Mouse (Mus musculus): ENCODE measurements around the gene Tmc8. TPM values are rescaled to one million over a fixed set of nuclear protein-coding genes. Genes with fewer than 3 reads are reported as not detected.

Tmc8 gene
- polyA plus RNA-seq, 1 experiment = 39.5 TPM

- Histone ChIP-seq H3K4me3 (replicated peaks) (peak overlapping the region; percentile 74), H3K4me1 (ENCODE audit: control insufficient read depth) (peaks cover 88% of the 10 kb centered on the region), H3K27me3 (ENCODE audit: control insufficient read depth) (no peaks in the 10 kb centered on the region), H3K36me3 (ENCODE audit: control insufficient read depth) (peaks cover 77% of the 10 kb centered on the region), H3K9me3 (ENCODE audit: control insufficient read depth, low read length) (no peaks in the 10 kb centered on the region)
- TF ChIP-seq TAL1 (IDR thresholded peaks at IDR 0.05; ENCODE audit: low read length) = no peak
- TF ChIP-seq GATA1 (IDR thresholded peaks at IDR 0.05; ENCODE audit: low read length) = no peak
These were observed 16.3 kb downstream of the Tmc8 start for GRCm38 (mm10) chr11:117798160-117798541.

GRCm38 (mm10) chr11:117799174-117799573 lies 17.3 kb downstream of the Tmc8 start:
- H3K36me3 ChIP-seq (ENCODE audit: control insufficient read depth) = peaks cover 79% of the 10 kb centered on the region
- TF ChIP-seq TAL1 (IDR thresholded peaks at IDR 0.05; ENCODE audit: low read length) (no peak), GATA1 (IDR thresholded peaks at IDR 0.05; ENCODE audit: low read length) (no peak)
- no peaks in the 10 kb centered on the region for H3K9me3 ChIP-seq (ENCODE audit: control insufficient read depth, low read length)
- peak overlapping the region; percentile 74 for H3K4me3 ChIP-seq (replicated peaks)
- H3K27me3 ChIP-seq (ENCODE audit: control insufficient read depth) = no peaks in the 10 kb centered on the region
- H3K4me1 ChIP-seq (ENCODE audit: control insufficient read depth) = peaks cover 89% of the 10 kb centered on the region

GRCm38 (mm10) chr11:117800038-117800437 lies 18.2 kb downstream of the Tmc8 start:
- Histone ChIP-seq H3K4me3 (replicated peaks) (peak overlapping the region; percentile 74), H3K4me1 (ENCODE audit: control insufficient read depth) (peaks cover 87% of the 10 kb centered on the region), H3K36me3 (ENCODE audit: control insufficient read depth) (peaks cover 81% of the 10 kb centered on the region), H3K9me3 (ENCODE audit: control insufficient read depth, low read length) (no peaks in the 10 kb centered on the region), H3K27me3 (ENCODE audit: control insufficient read depth) (no peaks in the 10 kb centered on the region)
- TF ChIP-seq GATA1 (IDR thresholded peaks at IDR 0.05; ENCODE audit: low read length) = no peak
- TF ChIP-seq TAL1 (IDR thresholded peaks at IDR 0.05; ENCODE audit: low read length) = no peak

GRCm38 (mm10) chr11:117801650-117802049 lies 19.8 kb downstream of the Tmc8 start:
- Histone ChIP-seq H3K36me3 (ENCODE audit: control insufficient read depth) (peaks cover 90% of the 10 kb centered on the region), H3K9me3 (ENCODE audit: control insufficient read depth, low read length) (no peaks in the 10 kb centered on the region), H3K27me3 (ENCODE audit: control insufficient read depth) (no peaks in the 10 kb centered on the region; the same call in 1 of the 2 replicates), H3K4me1 (ENCODE audit: control insufficient read depth) (peaks cover 88% of the 10 kb centered on the region), H3K4me3 (replicated peaks) (peak overlapping the region; percentile 74)
- TF ChIP-seq TAL1 (IDR thresholded peaks at IDR 0.05; ENCODE audit: low read length) (no peak), GATA1 (IDR thresholded peaks at IDR 0.05; ENCODE audit: low read length) (no peak)

- Histone ChIP-seq H3K4me1 (ENCODE audit: control insufficient read depth) (peaks cover 90% of the 10 kb centered on the region), H3K9me3 (ENCODE audit: control insufficient read depth, low read length) (no peaks in the 10 kb centered on the region), H3K4me3 (replicated peaks) (peak overlapping the region; percentile 74), H3K27me3 (ENCODE audit: control insufficient read depth) (no peaks in the 10 kb centered on the region; the same call in 1 of the 2 replicates), H3K36me3 (ENCODE audit: control insufficient read depth) (peaks cover 100% of the 10 kb centered on the region)
- TF ChIP-seq TAL1 (IDR thresholded peaks at IDR 0.05; ENCODE audit: low read length) (no peak), GATA1 (IDR thresholded peaks at IDR 0.05; ENCODE audit: low read length) (no peak)
These were observed 21.4 kb downstream of the Tmc8 start for GRCm38 (mm10) chr11:117803166-117803688.

GRCm38 (mm10) chr11:117806781-117807180 lies 24.9 kb downstream of the Tmc8 start:
- H3K4me3 ChIP-seq (replicated peaks) = no peak overlapping the region
- H3K9me3 ChIP-seq (ENCODE audit: control insufficient read depth, low read length) = no peaks in the 10 kb centered on the region
- peaks cover 100% of the 10 kb centered on the region for H3K36me3 ChIP-seq (ENCODE audit: control insufficient read depth)
- H3K4me1 ChIP-seq (ENCODE audit: control insufficient read depth) = peaks cover 91% of the 10 kb centered on the region
- TF ChIP-seq TAL1 (IDR thresholded peaks at IDR 0.05; ENCODE audit: low read length) = no peak
- TF ChIP-seq GATA1 (IDR thresholded peaks at IDR 0.05; ENCODE audit: low read length) = no peak
- H3K27me3 ChIP-seq (ENCODE audit: control insufficient read depth) = no peaks in the 10 kb centered on the region; the same call in 1 of the 2 replicates

GRCm38 (mm10) chr11:117809407-117810311 lies 27.8 kb downstream of the Tmc8 start, which contains the start of the genes Gm20708 and Syngr2:
Gene Gm20708, plus strand, starts transcription at chr11:117809668.
Gene Syngr2, plus strand, starts transcription at chr11:117809668.
- Histone ChIP-seq H3K4me3 (replicated peaks) (peak within 1 kb of the TSS; percentile 77), H3K36me3 (ENCODE audit: control insufficient read depth) (peaks cover 100% of the 10 kb centered on the region), H3K27me3 (ENCODE audit: control insufficient read depth) (no peaks in the 10 kb centered on the region; the same call in 1 of the 2 replicates), H3K9me3 (ENCODE audit: control insufficient read depth, low read length) (no peaks in the 10 kb centered on the region), H3K4me1 (ENCODE audit: control insufficient read depth) (peaks cover 91% of the 10 kb centered on the region)
- TF ChIP-seq TAL1 (IDR thresholded peaks at IDR 0.05; ENCODE audit: low read length) (no peak), GATA1 (IDR thresholded peaks at IDR 0.05; ENCODE audit: low read length) (no peak)

GRCm38 (mm10) chr11:117810401-117811046 lies 28.6 kb downstream of the Tmc8 start:
- Histone ChIP-seq H3K27me3 (ENCODE audit: control insufficient read depth) (no peaks in the 10 kb centered on the region; the same call in 1 of the 2 replicates), H3K4me1 (ENCODE audit: control insufficient read depth) (peaks cover 90% of the 10 kb centered on the region), H3K36me3 (ENCODE audit: control insufficient read depth) (peaks cover 100% of the 10 kb centered on the region), H3K4me3 (replicated peaks) (peak overlapping the region; percentile 77), H3K9me3 (ENCODE audit: control insufficient read depth, low read length) (no peaks in the 10 kb centered on the region)
- no peak for TF ChIP-seq GATA1 (IDR thresholded peaks at IDR 0.05; ENCODE audit: low read length)
- no peak for TF ChIP-seq TAL1 (IDR thresholded peaks at IDR 0.05; ENCODE audit: low read length)

- Histone ChIP-seq H3K4me3 (replicated peaks) (no peak overlapping the region), H3K4me1 (ENCODE audit: control insufficient read depth) (peaks cover 86% of the 10 kb centered on the region)
- TF ChIP-seq TAL1 (IDR thresholded peaks at IDR 0.05; ENCODE audit: low read length) = no peak
- TF ChIP-seq GATA1 (IDR thresholded peaks at IDR 0.05; ENCODE audit: low read length) = no peak
These were observed 32.0 kb downstream of the Tmc8 start for GRCm38 (mm10) chr11:117813867-117814266.

More at GRCm38 (mm10) chr11:117813867-117814266, 32.0 kb downstream of the Tmc8 start:
- peaks cover 100% of the 10 kb centered on the region for H3K36me3 ChIP-seq (ENCODE audit: control insufficient read depth)
- H3K9me3 ChIP-seq (ENCODE audit: control insufficient read depth, low read length) = no peaks in the 10 kb centered on the region
- no peaks in the 10 kb centered on the region for H3K27me3 ChIP-seq (ENCODE audit: control insufficient read depth)

Data from erythroblast, embryonic 14.5 days (primary cell).